Mouse (Mus musculus) intestine, embryonic 14.5 days (tissue): ENCODE measurements around the gene Cemip2. TPM values are rescaled to one million over a fixed set of nuclear protein-coding genes. Genes with fewer than 3 reads are reported as not detected.

Source experiments
- ATAC-seq: fragments of 200-750 bp; cut with Nextera tagmentation; replicated peaks from 2 replicates; pipeline ENCODE4 v1.8.0; 2017; ENCODE audit warnings: low read depth, moderate number of reproducible peaks, moderate TSS enrichment, moderate library complexity; ENCODE audit not compliant: low FRiP score, low TSS enrichment
- DNase-seq: peaks from one replicate; pipeline ENCODE4 v3.0.0-alpha.2; 2018; ENCODE audit warnings: low spot score
- H3K27ac ChIP-seq: fragments of 300-500 bp; sonication (generic); 2 replicates; pipeline ENCODE4 v1.5.1; 2014; ENCODE audit warnings: low read depth, mild to moderate bottlenecking, control low read depth
- H3K27me3 ChIP-seq: fragments of 300-500 bp; sonication (generic); replicated peaks from 2 replicates; pipeline ENCODE4 v1.6.1; 2014; ENCODE audit warnings: low read length, control low read depth; ENCODE audit not compliant: control insufficient read depth, insufficient read depth
- H3K36me3 ChIP-seq: fragments of 300-500 bp; sonication (generic); 2 replicates; pipeline ENCODE4 v1.6.1; 2014; ENCODE audit warnings: low read length, control low read depth; ENCODE audit not compliant: control insufficient read depth, insufficient read depth
- H3K4me1 ChIP-seq: fragments of 300-500 bp; sonication (generic); replicated peaks from 2 replicates; pipeline ENCODE4 v1.6.1; 2014; ENCODE audit warnings: low read length, control low read depth, mixed read lengths; ENCODE audit not compliant: control insufficient read depth, insufficient read depth
- H3K4me2 ChIP-seq: fragments of 300-500 bp; sonication (generic); 2 replicates; pipeline ENCODE4 v1.6.1; 2014; ENCODE audit warnings: low read length
- H3K4me3 ChIP-seq: fragments of 300-500 bp; sonication (generic); 2 replicates; pipeline ENCODE4 v1.5.1; 2014; ENCODE audit warnings: low read depth, low read length, control low read depth, mixed read lengths
- H3K9ac ChIP-seq: fragments of 300-500 bp; sonication (generic); 2 replicates; pipeline ENCODE4 v1.6.1; 2014; ENCODE audit warnings: mild to moderate bottlenecking, low read length
- H3K9me3 ChIP-seq: fragments of 300-500 bp; sonication (generic); 2 replicates; pipeline ENCODE4 v1.6.1; 2016; ENCODE audit warnings: low read length, control low read depth; ENCODE audit not compliant: control insufficient read depth
- WGBS: fragments of 180-500 bp; shearing (Covaris S2); extraction: QIAGEN DNeasy Blood & Tissue Kit; methylation state at CpG from one replicate; pipeline ENCODE4 v1.1.7; 2014; 5-methylcytosine and 5-hydroxymethylcytosine counted together
- polyA plus RNA-seq: library from polyadenylated mRNA; unstranded; fragments of >200 nt; fragmentation: Nextera tagmentation; extraction: Ambion mirVana; gene quantifications from 2 replicates; pipeline ENCODE4 v1.2.1, GENCODE M21; 2014

Gene Cemip2
- polyA plus RNA-seq, 1 experiment from 2014 or later = 14.8 TPM

- Histone ChIP-seq H3K9me3 (no peaks in the 10 kb centered on the region), H3K4me3 (no peak overlapping the region), H3K27me3 (no peaks in the 10 kb centered on the region), H3K9ac (no peak overlapping the region), H3K36me3 (no peaks in the 10 kb centered on the region), H3K27ac (no peak overlapping the region), H3K4me2 (no peak overlapping the region), H3K4me1 (no peaks in the 10 kb centered on the region)
- 59% methylated on average over 12 of the region's 12 CpGs for WGBS
- DNase-seq = no peak
- ATAC-seq = no peak
Observed at GRCm38 (mm10) chr19:21898015-21898939, 120.1 kb downstream of the Cemip2 start.

Other genes starting within 250 kb of the Cemip2 start
- 66.1 and 68.5 TPM in 2 replicates for gene 1110059E24Rik, start 125.4 kb upstream of the Cemip2 start, polyA plus RNA-seq
- gene Abhd17b, start 125.2 kb upstream of the Cemip2 start, polyA plus RNA-seq = 27.5 and 28.2 TPM in 2 replicates